Mouse (Mus musculus): ENCODE results near the gene Gkn2.

Gene Gkn2

GRCm38 (mm10) chr6:87373057-87373456, at the start of gene Gkn2:
Gene Gkn2 (plus strand): TSS chr6:87373357.
- no peak for DNase-seq

- DNase-seq: no peak
These were observed 49.8 kb upstream of the Gkn2 start for GRCm38 (mm10) chr6:87323381-87323780.

GRCm38 (mm10) chr6:87326932-87327331, 46.2 kb upstream of the Gkn2 start:
- no peak for DNase-seq

GRCm38 (mm10) chr6:87328265-87329173, 44.6 kb upstream of the Gkn2 start:
- no peak for DNase-seq

GRCm38 (mm10) chr6:87332380-87332779, 40.8 kb upstream of the Gkn2 start:
- no peak for DNase-seq

- peak; percentile 54 for DNase-seq
These were observed 38.6 kb upstream of the Gkn2 start for GRCm38 (mm10) chr6:87334361-87335090.

GRCm38 (mm10) chr6:87335091-87335934, 37.8 kb upstream of the Gkn2 start, which contains the start of gene Antxr1:
Gene Antxr1 (minus strand): TSS chr6:87335821.
- DNase-seq: peak; percentile 51

GRCm38 (mm10) chr6:87335935-87336295, 37.2 kb upstream of the Gkn2 start:
- no peak for DNase-seq

- no peak for DNase-seq
These were observed 22.3 kb upstream of the Gkn2 start, which contains the start of gene Gkn1 for GRCm38 (mm10) chr6:87350829-87351228. Gene Gkn1 (minus strand): TSS chr6:87350942.

- DNase-seq: no peak
These were observed 18.7 kb upstream of the Gkn2 start for GRCm38 (mm10) chr6:87354441-87354840.

GRCm38 (mm10) chr6:87369223-87369622, 3.9 kb upstream of the Gkn2 start:
- DNase-seq: no peak

- peak; percentile 25 for DNase-seq
These were observed 11.0 kb downstream of the Gkn2 start for GRCm38 (mm10) chr6:87383926-87384691.

GRCm38 (mm10) chr6:87384761-87385160, 11.6 kb downstream of the Gkn2 start:
- peak; percentile 19 for DNase-seq

- peak; percentile 69 for DNase-seq
These were observed 13.0 kb downstream of the Gkn2 start for GRCm38 (mm10) chr6:87386203-87386602.

GRCm38 (mm10) chr6:87386681-87387080, 13.5 kb downstream of the Gkn2 start:
- no peak for DNase-seq

- DNase-seq: no peak
These were observed 15.7 kb downstream of the Gkn2 start, which contains the start of gene Gkn3 for GRCm38 (mm10) chr6:87388877-87389276. Gene Gkn3 (minus strand): TSS chr6:87388935.

GRCm38 (mm10) chr6:87389455-87389989, 16.4 kb downstream of the Gkn2 start:
- no peak for DNase-seq

- DNase-seq: no peak
These were observed 20.5 kb downstream of the Gkn2 start for GRCm38 (mm10) chr6:87393466-87394205.

GRCm38 (mm10) chr6:87394783-87395182, 21.6 kb downstream of the Gkn2 start:
- no peak for DNase-seq

- DNase-seq: peak; percentile 86
These were observed 26.0 kb downstream of the Gkn2 start for GRCm38 (mm10) chr6:87399137-87399536.
